Mouse (Mus musculus) liver, postnatal 0 days (tissue): ENCODE results near the gene Mad1l1.

Experiments used
- CTCF ChIP-seq: sonication (generic); IDR thresholded peaks from 2 replicates; pipeline ENCODE4 v1.5.1; 2016; ENCODE audit warnings: antibody characterized with exemption, low read depth
- EP300 ChIP-seq: IDR thresholded peaks from 2 replicates; pipeline ENCODE4 v1.6.1; 2016; ENCODE audit warnings: antibody characterized with exemption, low read depth, mild to moderate bottlenecking

DNA sequence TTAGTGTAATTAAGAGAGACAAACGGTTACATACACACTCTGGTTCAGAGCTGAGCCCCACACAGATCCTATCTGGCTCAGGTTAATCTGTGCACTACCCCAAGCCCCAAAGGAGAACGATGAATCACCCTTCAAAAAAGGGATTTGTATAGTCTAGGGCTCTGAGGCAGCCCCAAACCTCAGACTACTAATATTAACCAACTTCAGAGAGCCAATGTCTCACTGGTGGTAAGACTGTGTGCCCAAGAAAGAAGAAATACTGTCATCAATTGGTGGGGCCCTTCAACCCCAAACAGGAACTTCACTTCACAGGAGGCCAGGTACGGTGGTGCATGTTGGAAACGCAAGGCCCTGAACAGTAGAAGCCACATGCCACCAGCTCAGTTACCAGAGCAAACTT lies 23.9 kb upstream of the Mad1l1 start:
- TF ChIP-seq CTCF (no peak), EP300 (no peak)
